Mouse (Mus musculus) spleen, postnatal 14 days (tissue): ENCODE measurements at regions not wholly inside any gene's neighbourhood (a gene's known extent, or its start where the extent isn't known, plus 50 kb on each side); places are given as distances from the start of the nearest gene placed in this dataset.

Experiments
- DNase-seq, 2 experiments: peaks; one replicate each; pipeline ENCODE4 v3.0.0; 2021 to 2022; ENCODE audit warnings: low spot score in 2 of 2

DNA sequence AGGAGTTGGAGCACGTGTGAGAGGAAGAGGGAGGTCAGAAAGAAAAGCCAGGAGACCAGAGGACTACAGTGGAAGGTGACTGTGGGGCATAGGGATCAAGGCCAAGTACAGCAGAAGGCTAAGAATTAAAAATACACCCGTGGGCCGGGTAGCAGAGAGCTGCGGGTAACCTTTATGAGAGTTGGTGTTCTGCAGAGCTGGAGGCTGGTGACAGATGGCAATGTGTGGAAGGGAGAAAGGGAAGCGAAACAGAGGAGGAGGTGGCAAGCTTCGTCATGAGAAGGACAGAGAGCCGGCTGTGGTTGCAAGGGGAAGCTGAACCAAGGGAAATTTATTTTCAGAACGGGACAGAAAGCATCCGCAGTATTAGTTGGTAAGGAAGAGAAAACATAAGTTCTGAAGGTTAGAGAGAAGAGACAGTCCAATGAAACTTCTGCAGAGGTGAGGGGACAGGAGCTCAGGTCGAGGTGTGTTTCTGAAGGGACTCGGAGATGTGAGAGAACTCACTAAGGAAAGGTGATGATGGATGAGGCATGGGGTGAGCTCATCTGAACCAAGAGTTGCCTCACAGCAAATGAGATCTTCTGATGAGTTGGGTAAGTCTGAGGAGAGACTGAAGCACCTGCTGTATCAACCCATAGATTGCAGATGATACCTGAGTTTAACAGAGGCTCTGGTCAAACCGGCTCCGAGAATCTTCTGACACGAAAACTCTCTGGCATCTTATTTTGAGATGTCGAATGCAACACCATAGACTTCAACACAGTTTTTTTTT lies 200.6 kb downstream of the Gm10260 start:
- DNase-seq, result no peak

DNA sequence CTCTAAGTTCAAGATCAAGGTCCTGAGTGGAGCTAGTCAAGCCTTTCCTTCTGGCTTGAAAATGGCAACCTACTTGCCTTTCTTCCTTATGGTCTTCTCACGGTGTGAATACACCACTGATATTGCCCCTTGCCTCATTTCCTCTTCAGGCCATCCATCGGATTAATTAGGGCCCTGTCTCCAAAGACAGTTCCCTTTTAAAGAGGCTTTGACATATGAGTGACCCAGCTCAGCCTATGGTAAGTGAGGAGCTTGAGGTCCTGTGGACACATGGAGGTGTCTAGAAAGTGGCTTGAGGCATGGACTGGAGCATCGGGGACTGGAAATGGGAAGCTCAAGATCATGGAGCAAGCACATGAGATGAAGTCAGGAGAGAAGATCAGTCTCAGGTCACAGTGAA lies 201.5 kb downstream of the Gm10260 start:
- no peak for DNase-seq

DNA sequence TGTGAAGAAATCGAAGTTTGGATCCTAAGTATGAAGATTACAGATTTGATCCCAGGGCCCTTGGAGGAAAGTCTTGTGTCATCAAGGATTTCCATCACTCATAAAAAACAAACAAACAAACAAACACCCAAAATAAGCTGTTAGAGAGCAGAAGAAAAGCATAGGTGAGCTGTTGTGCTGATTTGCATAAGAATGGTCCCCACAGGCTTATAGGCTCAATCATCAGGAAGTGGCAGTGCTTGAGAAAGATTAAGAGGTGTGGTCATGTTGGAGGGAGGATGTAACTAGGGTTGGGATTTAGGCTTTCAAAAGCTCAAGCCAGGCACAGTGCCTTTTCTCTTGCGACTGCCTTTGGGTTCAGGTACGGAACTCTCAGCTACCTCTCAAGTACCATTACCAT lies 205.1 kb downstream of the Gm10260 start:
- DNase-seq, result no peak

DNA sequence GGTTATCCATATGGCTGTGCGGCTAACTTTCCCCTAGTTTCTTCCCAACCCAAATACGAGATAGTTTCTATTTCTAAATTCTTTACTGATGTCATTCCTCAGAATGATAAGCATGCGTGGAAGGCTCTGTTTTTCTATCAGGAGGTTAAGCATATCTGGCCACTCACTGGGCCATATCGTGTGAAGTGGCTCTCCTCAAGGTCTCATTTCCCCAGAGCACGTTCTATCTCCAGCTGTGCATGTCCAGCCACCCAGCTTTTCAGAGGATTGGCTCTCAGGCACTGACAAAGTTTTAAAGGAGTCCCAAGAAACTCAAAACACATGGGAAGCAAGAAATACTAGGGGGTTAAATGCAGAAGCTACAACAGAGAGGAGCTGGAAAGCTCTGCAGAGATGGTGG lies 205.8 kb downstream of the Gm10260 start:
- no peak for DNase-seq

DNA sequence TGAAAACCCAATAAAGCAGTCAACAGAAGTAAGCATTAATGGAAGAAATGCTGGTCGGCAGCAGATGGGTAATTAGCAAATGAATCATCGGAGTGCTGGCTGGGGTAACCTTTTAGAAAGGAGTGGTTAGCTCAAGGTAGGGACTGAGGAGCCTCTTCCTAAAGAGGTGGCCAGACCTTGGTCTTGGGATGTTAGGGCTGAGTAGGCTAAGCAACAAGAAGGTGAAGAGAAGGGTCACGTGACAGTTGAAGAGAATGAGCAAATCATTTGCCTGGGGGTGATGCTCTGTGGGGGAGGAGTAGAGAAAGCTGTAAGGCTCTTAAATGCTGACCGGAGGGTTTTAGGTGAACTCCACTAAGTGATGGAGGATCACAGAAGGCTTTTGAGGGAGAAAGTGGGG lies 208.2 kb downstream of the Gm10260 start:
- DNase-seq, result no peak

DNA sequence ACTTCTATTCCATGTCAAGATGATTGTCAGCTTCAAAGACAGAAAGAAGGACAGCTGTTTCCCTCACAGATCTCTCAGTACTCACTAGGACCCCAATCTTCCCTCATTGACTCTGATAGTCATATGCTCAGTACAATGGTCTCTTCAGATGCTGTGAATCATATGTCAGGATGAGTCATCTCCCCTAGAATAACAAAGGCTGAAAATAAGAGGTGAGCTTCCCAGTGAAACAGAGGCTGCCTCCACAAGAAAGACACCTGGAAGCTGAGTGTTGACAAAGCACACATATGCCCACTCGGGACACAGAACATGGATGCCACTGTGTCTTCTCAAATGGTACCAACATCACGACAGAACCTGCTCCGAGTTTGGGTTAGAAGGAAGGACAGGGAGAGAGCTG lies 209.6 kb downstream of the Gm10260 start:
- no peak for DNase-seq

DNA sequence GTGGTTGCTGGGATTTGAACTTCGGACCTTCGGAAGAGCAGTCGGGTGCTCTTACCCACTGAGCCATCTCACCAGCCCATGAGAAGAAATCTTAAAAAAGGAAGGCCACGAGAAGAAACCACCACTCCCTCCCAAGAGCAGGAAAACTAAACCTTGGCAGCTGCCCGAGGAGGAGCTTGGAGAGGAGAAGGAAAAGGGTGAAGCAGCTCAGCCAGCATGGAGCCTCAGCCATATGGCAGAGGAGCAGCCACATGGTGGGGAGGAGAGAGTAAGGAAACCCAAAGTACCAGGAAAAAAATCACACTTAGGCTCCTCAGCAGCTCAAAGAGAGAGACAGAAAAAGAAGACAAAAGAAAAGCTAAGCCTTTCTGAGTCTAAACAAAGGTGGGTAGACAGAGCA lies 210.3 kb downstream of the Gm10260 start:
- no peak for DNase-seq

DNA sequence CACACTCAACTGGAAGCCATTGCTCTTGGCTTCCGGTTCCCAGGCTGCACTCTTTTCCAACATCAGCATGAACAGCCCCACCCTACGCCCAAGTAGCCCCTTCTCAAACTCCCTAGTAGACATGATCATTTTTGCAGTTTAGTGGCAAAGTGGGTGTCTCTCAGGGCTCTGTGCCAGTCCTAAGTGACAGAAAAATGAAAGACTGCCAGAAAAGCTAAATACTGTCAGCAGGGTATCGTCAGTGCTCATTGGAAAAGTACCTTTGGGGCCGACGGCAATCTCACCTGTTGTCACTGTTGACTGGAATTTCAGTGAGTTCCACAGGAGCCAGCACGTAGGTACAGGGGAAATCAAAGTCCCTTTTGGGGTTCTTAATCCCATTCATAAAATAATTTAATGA lies 211.0 kb downstream of the Gm10260 start:
- DNase-seq, result no peak

DNA sequence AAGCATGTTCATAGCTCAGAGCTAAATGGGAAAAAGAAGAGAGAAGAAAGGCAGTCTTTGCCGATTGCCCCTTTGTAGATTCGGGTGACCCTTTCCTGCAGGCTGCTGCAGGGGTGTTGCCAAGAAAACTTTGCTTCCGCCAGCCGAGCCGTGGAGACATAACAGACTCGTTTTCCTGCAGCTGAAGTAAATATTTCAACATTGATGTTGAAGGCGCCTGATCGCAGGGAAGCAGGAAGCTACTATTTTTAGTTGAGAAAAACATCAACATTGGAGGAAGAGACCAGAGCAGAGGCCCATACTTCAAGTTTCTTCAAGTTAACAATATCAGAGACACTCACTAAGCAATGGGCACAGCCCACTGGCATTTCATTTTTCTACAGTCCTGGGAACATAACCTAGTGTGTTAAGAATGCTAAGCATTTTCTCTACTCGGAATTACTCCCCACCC lies 211.9 kb downstream of the Gm10260 start:
- DNase-seq, result no peak

DNA sequence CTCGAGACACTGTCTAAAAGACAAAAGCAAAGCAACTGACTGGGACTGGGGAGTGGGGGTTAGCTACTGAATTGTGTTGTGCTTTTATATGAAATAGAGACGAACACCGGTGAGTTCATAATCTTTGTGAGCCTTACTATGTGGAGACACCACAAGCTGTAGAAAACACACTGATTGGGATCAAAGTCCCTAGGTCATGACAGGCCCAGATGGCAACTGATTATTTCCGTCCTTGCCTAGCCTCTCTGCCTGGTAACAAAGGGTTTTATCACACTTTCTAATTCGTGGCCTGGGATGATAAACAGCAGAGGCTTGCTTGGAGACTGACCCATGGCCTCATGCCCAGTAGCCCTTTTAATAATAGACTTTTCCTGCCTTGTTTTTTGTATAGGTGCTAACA lies 213.5 kb downstream of the Gm10260 start:
- DNase-seq, result no peak

DNA sequence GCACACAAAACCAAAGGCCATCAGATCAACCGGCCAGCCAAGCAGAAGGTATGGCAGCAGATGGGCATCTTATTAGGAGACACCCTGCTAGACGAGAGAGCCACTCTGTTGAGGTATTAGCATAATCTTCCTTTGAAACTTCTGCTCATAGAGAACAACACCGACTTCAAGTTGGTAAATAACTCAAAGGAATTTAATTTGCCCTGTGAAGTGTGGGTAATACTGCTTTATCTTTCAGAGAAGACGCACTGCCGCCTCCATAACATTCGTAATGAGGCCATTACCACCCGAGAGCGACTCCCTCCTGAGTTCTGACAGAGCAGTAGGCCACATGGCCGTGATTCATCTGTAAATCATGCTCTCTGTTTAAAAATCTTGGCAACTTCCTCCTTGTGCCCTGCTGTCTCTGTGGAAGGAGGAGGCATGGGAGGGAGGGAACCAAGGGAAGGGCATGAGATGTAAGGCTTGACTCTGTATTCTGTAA lies 214.4 kb downstream of the Gm10260 start:
- no peak for DNase-seq

DNA sequence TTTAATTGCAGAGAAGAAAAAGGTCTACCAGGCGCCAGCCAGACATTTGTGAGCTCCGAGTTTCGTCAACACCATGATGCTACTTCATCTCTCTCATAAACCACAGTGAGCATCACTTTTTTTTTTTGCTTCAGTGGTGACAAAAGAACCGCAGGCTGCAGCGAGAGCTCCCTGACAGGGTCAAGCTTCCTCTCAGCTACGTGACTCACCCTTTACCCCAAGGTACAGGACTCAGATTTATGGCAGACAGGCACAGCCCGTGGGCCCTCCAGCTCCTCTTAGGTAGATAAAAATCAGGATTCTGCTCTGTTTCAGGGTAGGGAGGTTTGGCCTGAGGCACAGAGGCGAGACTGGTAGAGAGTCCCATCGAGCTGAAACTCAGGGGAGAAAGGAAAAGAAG lies 220.7 kb downstream of the Gm10260 start:
- DNase-seq, result no peak

DNA sequence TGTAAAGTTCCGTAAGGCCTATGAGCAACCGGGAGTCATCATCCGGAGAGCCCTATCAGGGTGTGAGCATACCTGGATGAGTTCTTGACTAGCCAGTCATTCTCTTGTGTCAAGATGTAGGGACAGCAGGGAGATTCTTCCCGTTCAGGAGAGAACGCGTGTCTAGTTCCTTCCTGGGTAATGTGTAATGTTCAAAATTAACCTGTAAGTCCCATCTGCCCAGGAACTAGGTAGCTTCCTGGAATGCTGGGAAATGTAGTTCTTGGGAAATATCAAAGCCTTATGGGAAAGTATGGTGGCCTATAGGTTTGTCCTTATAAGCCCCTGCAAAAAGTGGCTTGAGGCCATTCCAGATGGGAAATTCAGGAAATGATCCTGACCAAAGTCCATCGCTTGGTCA lies 222.0 kb downstream of the Gm10260 start:
- no peak for DNase-seq

DNA sequence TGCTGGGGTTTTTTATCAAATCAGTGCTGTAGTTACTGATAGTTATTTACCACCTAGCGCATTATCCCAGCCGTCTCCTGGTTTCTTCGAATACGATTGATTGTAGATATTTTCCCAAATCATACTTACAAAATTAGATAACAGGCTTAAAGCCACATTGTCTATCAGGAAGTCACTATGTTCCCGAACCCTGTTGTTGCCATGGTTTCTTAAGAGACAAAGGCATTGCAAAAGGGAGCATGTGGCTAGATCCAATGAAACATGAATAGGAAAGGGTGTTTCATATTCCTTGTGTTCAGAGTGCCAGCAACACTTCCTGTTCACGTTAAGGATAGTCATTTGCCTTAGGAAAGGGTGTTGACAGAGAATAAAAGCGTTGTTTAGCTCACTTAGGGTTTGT lies 222.7 kb downstream of the Gm10260 start:
- no peak for DNase-seq

DNA sequence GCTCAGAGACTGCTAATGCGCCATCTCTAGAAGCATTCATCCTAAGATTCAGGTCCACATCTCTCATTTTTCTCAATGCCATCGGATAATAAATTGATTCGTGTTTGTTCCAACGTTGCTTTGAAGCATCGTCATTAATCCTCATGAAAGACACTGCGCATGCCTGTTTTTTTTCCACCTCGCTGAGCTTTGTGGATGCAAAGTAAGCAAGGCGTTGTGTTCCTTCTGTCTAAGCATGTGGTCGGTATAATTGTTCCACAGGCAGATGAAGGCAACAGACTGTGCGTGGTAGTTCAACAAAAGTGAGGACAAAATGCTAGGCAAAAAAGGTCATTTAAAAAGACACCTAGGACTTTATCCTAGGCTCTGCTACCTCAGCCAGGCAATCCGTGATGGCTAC lies 223.2 kb downstream of the Gm10260 start:
- DNase-seq, result no peak

DNA sequence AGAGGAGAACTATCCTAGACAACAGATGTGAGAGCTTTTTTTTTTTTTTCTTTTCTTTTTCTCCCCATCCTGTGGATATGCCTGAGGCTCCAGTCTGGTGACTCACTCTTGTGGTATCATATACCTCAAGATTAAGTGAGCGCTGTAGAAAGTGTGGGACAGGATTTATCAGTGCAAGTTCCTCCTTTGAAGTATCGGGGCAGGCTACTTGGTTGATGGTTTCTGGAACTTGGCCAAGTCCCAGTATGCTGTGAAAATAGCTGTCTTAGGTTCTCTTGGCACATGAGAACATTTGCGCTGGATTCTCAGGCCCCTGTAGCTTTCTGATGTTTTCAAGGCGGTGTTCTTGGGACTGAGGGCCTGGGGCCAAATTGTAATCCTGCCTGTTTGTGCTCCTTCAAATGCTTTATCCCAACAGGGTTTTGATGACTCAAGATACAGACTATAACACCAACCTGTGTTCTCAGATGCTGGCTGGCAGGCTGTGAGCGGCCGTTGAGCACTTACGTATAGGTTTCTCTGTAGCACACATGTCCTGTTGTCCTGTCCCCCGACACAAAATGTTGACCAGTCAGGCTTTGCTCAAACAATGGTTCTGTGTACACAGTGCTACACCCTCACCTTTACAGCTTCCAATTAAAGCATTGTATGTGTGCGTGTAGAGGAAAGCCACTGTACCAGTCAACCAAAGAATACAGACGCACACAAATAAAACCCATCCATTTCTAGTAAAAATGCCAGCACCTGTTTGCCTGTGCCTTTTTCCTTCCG lies 226.4 kb downstream of the Gm10260 start:
- DNase-seq, result no peak

DNA sequence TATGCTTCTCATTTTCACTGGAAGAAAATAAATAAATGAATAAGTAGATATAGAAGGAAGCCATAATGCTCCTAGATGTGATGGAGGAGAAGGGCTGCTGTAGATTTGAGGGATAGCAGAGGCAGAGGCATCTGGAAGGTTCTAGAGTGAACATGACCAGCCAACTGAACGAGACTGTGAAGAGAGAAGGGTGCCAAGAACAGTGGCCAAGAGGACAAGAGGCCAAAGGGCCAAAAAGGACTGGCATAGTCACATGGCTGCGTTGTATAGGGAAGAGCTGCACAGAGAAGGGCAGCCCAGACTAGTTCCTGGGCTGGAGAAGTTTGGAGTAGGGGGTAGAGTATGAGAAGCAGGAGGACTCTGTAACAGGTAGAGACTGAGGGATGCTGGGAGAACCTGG lies 229.3 kb downstream of the Gm10260 start:
- DNase-seq, result no peak

DNA sequence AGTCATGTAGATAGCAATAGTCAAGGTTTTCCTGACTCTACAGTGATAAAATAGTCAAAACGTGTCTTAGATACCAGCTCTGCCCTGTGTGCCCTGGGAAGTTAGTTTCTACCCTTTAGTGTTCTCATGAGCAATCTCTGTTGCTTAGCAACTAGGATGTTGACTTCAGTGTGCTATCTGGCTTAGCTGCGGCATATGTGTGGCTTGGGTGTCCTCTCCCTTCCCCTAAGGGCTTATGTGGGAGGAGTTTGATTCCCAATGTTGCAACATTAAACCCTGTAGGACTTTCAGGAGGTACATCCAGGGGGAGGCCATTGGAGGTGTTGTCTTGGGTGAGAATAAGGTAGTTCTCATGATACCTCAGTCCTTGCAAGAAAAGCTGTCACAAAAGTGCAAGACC lies 229.9 kb downstream of the Gm10260 start:
- no peak for DNase-seq

DNA sequence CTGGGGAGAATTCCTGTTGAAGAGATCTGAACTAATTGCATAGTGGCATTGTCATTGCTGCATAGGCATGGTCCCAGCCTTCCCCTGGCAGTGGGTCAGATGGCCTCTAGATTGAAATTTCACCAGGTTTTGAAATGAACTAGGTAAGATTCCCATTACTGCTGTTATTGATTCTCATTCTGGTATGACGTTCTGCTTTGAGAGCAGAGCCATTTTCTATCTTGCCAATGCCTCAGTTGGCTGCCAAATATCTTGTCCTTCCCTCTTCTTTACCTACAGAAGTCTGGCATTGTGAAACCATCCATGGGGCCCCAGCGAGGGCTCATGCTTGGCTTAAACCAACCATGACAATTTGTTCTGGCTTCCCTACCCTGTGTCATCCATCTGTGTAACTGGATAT lies 232.5 kb downstream of the Gm10260 start:
- DNase-seq, result no peak

DNA sequence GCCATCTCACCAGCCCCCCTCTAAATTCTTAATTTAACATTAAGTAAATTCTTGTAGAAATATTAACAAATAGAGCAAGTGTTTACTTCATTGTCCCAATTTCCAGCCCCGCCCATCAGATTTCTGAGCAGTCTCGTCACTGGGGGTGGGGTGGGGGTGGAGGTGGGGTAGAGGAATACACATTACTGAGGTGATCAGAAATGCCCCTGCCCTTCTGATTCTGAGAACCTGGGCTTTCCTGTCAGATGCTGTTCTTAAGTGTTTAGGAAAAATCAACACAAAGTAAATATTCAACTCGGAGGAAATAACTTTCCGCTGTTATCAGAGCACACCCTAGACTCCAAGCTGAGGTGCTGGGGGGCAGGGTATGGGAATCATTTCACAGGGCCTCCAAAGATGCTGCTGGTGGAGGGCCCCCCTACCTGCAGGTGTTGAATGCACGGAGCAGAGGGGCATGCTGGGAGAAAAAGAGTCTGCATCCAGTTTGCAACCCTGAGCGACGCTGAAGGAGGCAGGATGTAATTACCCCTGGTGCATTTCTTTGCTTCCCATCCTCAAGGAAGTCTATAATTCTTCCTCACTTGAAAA lies 235.5 kb downstream of the Gm10260 start:
- DNase-seq, result no peak

DNA sequence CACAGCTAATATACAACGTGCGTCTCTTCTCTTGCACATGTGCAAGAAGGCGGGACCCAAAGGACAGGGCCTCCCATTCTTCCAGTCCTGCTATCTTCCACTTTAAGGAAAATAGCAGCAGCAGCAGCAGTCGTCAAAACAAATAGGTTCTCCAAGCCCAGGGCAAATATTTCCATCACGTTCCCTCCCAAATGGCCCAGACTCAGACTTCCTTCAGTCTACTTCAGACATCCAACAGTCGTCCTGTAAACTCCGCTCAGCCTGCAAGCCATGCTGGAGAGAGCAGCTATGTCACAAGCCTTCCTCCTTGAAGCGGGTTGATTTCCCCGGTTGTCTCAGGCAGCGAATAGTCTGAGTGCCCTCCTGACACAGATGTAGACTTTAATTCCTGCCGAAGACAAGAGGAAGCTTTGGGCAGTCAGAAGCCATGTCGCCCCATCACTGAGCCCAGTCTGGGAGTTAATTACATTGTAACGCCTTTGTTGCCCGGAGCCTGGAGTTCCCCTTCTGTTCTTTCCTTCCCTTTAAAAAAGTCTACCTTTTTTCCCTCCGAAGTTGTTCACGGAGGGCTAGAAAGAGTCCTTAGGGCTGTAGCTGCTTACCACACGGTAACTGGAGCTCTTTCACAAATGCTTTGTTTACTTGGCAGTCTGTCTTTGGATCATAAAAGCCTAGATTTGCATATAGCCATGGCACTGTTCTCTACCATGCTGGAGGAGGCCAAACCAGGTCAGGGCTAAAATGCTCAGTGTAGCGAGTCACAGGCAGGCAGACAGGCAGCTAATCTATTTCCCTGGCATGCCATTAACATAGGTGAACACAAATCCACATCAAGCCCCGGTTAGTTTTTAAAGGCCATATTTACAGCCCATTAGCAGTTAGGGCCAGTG lies 236.7 kb downstream of the Gm10260 start:
- no peak for DNase-seq
